Mouse (Mus musculus): ENCODE measurements around the gene Armc5.

Armc5 gene

DNA sequence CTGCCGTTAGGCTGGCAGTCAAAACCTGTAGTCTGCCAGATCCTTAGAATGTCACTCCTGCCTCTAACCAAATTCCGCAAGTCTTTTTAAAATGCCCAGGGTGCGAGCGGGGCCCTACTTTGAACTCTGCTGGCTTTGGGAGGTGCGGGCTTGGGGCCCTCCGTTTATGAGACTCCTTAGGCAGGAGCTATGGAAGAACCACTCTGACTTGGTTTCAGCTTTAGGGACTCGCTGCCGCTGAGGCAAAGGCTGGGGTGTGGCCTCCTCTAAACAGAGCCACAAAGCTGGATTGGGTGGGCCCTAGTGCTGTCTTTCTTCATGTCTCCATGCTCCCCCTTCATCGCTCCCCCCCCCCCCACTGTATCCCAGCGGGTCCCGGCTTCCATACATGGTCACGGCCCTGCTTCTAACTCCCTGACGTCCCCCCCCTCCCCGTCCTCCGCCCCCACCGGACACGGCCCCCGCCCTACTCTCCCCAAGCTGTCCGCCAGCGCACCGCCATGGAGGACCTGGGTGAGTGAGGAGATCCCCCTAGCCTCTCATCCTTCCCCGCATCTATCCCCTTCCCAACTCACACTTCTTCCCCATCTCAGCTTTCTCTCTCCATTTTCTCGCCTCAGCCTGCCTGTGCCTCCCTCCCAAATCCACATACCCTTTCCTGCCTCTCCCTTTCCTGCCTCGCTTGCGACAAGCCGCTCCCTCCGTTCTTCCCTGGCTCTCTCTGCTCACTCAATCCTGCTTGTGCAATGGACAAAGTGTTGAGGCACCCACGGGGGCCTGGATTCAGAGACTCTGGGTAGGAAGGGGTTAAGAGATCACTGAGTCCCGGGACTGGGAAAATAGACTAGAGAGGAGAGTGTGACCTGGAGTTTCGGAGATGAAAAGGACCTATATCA lies 9.6 kb downstream of the Armc5 start, which contains the start of gene Tgfb1i1:
TSS of gene Tgfb1i1 (plus strand) at position 317 of the 896 bp plus-strand sequence.
- DNase-seq = no peak

DNA sequence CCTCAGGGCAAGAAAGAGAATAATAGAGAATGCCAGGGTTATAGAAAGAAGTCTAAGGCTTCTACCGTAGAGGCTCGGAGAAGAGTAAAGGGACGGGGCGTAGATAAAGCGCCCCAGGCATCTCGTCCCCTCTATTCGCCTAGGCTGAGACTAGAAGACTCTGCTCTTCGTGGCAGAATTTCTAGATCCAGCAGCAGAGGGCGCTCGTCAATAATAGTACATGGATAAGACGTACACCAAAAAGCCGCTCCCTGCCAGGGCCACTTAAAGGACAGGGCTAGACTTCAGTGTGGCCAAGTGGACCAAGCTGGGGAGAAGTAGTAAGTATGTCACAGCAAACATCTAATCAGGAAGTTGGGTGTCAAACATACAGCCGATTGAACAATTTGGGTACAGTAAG lies 10.3 kb downstream of the Armc5 start:
- peak; percentile 78 for DNase-seq

DNA sequence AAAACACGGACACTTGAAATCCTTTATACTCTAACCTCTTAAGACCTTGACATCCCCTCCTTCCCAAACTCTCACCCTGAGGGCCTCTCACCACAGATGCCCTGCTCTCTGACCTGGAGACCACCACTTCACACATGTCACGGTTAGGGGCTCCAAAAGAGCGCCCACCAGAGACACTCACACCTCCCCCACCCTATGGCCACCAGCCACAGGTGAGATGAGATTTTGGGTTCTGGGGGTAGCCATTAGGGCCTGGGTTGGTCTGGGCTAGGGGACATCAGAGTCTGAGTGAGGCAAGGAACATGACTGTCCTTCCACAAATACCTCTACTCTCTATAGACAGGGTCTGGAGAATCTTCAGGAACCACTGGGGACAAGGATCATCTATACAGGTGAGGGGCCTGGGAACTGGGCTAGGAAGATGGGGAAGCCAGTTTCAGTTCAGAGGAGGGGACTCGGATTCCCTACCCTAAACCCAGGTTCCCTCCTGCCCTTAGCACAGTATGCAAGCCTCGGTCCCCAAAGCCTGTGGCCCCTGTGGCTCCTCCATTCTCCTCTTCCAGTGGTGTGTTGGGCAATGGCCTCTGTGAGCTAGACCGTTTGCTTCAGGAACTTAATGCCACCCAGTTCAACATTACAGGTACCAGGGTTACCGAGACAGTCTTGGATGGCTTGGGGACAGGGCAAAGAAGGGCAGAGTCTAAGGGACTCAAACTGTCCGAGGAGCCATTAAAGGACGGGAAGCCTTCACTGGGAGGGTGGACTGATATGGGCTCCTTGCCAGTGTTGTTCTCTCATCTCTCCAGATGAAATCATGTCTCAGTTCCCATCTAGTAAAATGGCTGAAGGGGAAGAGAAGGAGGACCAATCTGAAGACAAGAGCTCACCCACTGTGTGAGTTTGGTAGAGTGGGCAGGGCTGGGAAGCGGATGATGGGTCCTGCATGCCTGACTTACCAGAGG lies 11.2 kb downstream of the Armc5 start:
- no peak for DNase-seq

DNA sequence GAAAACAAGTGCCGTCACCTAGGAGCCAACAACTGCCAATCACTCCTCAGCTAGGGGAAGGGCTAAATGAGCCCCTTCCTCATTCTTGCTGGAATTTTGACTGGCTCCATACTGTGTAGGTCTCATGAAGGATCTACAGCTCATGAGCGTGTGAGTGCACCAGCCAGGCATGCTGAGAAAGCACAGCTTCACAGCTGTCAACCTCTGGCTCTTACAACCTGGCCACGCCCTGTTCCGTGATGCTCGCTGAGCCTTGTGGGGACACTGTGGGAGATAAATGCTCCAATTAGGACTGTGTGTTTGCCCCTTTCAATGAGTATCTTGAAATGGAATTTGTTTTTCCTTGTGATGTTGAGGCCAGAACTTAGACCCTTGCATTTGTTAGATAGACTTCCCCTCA lies 12.9 kb downstream of the Armc5 start:
- no peak for DNase-seq

DNA sequence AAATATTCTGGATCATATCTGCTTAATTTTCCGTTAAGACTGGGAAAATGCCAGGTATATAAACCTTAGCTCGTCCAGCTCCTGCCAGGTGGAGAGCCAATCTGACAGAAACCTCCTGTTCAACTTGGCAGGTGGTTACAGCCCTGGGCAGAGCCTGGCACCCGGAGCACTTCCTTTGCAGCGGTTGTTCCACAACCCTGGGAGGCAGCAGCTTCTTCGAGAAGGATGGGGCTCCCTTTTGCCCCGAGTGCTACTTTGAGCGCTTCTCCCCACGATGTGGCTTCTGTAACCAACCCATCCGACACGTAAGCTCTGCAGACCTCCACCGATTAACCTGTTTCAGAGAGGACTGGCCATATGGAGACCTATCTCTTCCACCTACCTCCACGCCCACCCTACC lies 14.8 kb downstream of the Armc5 start:
- DNase-seq = no peak

DNA sequence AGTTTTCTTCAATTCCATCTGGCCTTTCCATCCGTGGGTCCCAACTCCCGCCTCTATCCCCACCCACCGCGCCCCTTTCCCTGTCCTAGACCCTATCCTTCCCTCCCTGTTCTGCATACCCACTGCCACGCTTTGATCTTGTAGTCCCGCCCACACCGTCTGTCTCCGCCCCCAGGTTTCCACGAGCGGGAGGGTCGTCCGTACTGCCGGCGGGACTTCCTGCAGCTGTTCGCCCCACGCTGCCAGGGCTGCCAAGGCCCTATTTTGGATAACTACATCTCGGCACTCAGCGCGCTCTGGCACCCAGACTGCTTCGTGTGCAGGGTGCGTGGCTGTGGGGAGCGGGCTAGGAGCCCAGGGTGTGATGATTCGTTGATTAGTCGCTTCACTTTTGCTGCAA lies 15.5 kb downstream of the Armc5 start:
- no peak for DNase-seq

DNA sequence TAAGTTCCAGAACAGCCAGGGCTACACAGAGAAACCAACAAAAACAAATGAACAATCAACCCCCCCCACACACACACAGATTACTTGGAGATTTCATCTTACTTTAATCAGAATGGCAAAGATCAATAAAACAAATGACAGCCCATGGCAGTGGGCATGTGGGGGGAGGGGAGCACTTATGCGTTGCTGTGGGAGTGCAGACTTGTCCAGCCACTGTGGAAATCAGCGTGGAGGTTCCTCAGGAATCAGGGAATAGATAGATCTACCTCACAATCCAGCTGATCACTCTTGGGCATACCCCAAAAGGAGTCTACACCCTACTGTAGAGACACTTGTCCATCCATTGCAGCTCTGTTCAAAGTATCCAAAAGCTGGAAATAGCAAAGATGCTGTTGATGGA lies 17.8 kb downstream of the Armc5 start:
- DNase-seq = no peak

DNA sequence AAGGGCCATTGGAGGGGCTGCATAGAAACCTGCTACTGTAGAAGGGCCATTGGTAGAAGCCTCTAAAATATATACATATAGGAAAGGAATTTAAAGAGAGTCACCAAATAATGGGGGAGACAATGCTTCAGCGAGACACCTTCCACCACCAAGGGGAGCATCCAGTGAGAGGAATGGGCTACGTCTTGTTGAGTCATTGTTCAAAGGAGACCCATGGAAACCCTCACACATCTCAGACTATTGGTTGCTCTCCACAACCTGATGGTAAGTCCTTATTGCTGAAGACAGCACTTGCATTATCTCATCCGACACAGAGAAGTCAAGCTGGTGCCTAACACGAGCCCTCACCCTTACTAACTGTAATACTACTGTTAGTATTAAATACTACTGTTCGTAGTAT lies 18.6 kb downstream of the Armc5 start:
- DNase-seq = no peak

DNA sequence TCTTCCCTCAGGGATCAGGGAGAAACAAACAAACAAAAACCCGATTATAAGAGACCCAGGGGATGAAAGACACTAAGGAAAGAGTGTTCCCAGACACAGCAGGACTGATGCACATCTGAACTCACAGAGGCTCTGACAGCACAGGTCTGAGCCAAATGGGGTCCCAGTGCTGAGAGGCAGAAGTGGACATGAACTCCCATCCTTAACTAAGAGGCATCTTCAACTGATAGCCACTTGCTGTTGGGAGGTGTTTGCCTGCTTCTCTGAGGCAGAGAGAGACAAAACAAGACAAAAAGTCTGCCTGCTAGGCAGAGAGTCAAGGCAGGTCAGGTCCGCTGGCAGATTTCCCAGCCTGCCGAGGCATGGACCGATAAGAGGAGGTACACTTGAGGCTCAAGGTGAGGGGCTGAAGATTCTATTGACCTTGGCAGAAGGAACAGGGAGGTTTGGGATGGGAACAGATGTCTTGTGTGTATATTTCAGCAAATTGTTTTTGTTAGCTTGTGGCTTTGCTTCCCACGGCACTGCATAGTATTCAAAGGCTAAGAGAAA lies 19.7 kb downstream of the Armc5 start:
- DNase-seq = no peak

DNA sequence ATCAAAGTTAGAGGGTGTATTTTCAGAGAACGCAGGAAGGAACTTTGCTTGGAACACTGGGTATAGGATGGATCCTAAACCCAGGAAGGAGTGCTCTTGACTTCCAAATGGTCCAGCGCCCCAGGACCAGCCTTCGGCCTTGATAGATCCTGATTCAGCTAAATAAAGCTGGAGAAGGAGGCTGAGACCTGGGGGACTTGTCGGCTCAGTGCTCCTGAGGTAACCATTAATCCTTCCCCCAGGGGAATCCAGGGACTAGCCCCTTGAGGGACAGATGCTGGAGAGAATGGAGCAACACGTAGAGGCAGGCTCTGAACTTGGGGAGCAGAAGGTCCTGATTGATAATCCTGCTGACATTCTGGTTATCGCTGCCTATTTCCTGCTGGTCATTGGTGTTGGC lies 28.3 kb downstream of the Armc5 start, which contains the start of gene Slc5a2:
TSS of gene Slc5a2 (plus strand) at position 247 of the 400 bp plus-strand sequence.
- peak; percentile 55 for DNase-seq

DNA sequence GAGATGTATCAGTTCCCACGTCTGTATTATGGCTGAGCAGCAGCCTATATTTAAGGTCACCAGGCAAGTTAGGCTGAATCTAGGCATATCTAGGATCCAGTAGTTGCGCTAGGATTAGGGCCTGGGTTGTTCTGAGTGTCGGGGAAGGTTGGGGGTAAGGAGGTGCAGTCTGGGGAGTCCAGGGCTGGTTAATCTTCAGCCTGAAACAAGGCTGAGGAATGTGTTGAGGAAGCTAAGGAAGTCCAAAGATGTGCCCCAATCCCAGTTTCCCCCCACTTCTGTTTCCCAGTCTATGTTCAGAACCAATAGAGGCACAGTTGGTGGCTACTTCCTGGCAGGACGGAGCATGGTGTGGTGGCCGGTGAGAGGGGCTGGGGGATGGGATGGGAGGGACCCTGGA lies 28.9 kb downstream of the Armc5 start:
- DNase-seq = peak; percentile 55

DNA sequence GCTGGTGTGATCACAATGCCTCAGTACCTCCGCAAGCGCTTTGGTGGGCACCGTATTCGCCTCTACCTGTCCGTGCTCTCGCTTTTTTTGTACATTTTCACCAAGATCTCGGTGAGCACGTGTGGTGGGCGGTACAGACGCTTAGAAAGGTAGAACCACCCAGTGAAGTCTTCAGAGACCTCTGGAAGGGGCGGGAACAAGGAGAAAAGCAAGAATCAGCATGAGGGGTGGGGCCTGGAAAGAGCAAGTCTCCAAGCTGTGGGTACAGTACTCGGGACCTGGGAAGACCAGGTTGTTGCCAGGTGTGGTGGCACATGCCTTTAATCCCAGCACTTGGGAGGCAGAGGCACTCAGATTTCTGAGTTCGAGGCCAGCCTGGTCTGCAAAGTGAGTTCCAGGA lies 30.2 kb downstream of the Armc5 start:
- peak; percentile 58 for DNase-seq

DNA sequence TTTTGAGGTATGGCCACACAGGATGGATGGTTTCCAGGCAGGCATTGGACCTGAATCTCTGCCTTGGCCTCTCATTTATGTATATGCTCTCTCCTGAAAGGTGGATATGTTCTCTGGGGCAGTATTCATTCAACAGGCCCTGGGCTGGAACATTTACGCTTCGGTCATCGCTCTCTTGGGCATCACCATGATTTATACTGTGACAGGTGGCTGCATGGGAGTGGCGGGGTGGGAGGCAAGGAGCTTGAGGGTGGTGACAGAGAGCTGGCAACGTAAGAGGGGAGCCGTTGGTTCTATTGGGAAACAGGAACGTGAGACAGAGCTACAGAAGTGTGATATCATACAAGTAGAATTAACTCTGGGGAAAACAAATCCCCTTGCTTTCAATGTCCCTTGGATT lies 30.7 kb downstream of the Armc5 start:
- no peak for DNase-seq

DNA sequence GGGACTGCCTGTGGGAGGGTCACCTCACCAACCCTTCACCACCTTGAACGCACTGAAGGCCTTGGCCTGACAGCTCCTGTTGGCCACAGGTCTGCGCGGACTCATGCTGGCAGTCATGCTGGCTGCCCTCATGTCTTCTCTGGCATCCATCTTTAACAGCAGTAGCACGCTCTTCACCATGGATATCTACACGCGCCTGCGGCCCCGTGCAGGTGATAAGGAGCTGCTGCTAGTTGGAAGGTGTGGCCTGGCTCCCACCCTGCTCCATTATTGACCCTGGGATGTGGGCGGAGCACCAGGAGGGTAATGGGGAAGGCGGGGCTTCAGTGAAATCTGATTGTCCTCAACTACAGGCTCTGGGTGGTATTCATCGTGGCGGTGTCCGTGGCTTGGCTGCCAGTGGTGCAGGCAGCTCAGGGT lies 33.3 kb downstream of the Armc5 start:
- no peak for DNase-seq

DNA sequence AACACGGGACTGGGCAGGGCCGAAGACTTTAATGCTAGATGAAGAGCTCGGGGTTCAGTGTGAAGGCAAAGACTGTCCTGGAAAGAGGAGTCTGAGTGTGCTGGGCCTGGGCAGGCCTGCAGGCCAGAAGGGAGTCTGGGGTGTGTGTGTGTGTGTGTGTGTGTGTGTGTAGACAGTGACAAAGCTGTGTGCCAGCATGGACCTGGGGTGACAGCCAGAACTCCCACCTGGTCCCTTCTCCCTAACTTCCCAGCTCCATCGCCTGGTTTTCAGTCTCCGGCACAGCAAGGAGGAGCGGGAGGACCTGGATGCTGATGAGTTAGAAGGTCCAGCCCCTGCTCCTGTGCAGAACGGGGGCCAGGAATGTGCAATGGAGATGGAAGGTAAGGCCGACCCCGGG lies 34.4 kb downstream of the Armc5 start:
- DNase-seq = no peak

DNA sequence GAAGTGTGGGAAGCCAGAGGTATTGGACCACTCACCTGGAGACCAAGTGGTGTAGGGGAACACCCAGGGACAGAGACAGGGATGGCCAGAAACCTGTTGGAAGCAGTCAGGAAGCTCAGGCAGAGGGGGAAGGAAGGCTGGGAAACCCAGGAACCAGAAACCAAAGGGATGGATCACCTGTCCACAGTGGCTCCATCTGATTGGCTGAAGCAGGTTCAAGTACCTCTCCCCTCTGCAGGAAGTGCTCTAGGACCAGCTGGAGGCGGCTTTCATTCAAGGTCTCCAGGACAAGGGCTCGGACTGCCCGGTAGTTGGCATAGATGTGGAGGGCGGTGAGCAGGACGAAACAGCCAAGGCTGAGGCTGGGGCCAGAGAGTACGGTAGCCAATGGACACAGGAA lies 38.9 kb downstream of the Armc5 start:
- DNase-seq = no peak

DNA sequence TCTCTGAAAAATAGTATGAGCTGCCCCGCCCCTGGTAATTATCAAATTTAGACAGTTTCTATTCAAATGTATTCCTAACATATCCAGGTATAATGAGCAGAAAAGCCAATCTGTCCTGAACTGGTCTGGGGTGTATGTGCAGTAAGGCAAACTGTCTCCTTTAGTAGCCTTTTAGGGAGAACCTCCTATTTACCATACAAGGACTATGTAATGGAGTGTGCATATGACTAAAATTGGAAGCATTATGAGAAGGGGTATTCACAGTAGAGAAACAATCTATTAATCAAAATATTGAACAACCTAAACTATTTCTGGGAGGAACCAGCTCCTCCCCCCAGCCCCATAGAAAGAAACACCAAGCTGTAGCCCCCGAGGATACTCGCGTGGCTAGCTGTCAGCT lies 42.6 kb downstream of the Armc5 start:
- no peak for DNase-seq

DNA sequence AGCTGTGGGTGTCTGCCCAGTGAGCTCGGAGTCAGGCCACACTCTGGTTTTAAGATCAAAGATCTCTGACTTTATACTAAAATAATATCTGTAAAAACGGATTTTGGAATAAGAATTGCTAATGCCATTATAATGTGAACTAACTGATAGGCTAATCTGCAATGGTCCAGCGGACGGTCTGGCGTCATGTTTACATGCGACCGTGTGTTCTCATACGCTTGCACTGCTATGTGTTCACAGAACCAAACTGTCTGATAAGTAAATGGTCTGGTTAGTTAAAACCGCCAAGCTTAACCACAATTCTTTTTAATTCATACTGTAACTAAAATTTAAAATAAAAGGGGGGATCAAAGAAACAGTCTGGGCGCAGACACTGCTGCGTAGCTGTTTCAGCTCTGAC lies 44.6 kb downstream of the Armc5 start:
- no peak for DNase-seq

DNA sequence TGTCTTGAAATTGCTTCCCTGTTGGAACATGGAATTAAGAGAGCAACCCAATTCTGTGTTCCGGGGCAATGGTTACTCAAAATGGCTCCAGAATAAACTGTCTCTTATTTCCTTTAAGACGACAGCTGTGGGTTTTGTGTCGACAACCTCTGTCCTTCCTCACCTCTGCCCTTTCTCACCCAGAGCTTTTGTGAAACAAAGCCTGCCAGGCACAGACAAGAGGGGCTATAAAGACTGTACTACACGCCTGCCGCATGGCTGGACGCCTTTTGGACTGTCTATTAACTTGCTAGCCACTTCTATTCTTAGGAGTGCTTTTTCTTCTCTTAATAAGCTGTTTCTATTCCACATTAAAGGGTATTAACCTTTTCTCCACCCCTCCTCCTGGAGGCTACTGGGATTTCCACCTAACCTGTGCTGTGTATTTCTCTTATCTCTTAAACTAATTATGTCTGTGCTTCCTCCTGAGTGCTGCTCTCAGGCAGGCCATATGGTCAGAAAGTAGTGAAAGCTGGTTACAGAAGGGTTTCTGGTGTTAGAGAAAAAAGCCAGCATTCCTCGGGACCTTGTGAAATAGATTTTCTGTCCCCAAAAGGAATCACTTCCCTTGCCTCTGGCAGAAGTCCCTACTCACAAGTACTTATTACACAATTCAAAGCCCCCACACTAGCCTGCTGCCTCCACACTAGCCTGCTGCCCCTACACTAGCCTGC lies 45.5 kb downstream of the Armc5 start:
- no peak for DNase-seq

DNA sequence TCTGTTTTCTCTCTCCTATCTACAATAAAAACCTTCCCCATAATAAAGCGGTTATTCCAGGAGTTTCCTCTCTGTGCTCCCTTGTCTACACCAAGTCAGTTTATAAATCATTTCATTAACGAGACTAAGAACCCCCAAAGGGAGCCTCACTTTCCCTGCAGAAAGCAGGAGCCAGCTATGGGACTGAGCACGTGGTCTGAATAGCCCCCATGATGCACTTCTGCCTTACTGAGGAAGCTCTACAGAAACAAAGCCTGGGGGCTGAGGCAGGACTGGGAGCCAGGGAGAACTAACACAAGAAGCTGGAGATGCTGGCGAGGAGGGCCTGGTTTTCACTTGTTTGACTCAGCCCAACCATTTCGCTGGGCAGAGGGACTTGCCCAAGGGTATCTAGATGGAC lies 46.9 kb downstream of the Armc5 start:
- no peak for DNase-seq

DNA sequence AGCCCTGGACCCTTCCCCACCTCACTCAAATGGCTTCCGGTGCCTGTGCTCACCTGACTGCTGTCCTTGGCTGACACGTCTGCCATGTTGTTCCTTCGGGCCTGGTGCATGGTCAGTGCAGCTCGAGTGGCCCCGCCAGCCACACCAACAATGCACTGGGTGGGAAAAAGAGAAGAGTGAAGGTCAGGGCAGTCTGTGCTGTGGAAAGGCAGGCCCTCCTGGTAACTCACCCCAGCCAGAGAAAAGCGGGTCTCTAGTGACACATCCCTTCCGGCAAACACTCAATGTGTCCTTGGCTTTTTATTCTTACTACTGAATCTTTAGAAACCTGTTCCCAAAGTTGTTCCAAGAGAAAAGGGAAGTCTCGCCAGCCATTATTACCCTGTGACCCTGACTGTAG lies 47.9 kb downstream of the Armc5 start:
- DNase-seq = no peak

DNA sequence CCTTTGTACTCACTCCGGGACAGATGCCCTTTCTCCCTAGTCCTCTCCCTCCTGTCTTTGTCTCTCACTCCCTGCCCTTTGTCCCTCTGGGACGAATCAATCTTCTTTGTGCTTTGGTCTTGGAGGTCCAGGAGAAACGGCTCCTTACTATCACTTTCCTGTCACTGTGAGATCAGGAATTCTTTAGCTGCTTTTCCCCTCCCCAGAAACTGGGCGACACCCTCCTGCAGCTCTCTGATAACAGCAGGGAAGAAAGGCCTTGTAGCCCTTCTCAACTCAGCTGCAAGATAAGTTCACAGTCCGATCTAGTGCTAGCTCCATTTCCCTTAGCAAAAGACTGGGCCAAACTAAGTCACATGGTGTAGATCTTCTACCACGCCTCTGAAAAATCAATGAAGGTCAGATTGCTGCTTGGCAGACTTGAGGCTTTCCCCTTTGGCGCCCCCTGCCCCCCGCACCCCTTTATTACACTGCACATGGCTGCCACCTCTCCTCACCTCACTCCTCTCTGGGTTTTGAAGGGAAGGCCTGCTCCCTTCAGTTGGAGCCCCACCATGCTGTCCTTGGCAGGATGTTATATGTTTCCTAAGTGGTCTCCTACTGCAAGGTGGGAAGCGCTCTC lies 51.9 kb downstream of the Armc5 start:
- no peak for DNase-seq

Measured in kidney, adult 11 months (tissue).